Mouse (Mus musculus): ENCODE results near the gene Zfp961. TPM values are rescaled to one million over a fixed set of nuclear protein-coding genes. Genes with fewer than 3 reads are reported as not detected.

Zfp961 gene
- polyA plus RNA-seq, 1 experiment from 2014 or later, result 16.2 TPM

DNA sequence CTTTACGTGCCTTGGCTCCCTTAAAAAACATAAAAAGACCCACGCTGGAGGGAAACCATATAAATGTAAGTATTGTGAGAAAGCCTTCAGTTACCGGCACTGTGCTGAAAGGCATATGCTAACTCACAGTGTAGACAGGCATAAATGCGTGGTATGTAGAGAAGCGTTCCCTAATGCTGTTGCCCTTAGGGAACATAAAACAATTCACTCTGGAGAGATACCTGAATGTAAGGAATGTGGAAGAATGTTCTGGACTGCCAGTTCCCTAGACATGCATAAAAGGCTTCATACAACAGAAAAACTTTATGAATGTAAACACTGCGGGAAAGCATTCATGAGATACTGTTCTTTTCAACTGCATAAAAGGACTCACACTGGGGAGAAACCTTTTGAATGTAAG lies 17.3 kb downstream of the Zfp961 start:
- 84% methylated on average over 6 of the region's 6 CpGs for WGBS
- H3K9ac ChIP-seq (ENCODE audit: low read depth, low read length), result no peak overlapping the region
- H3K4me3 ChIP-seq (ENCODE audit: low read depth, low read length), result no peak overlapping the region
- H3K36me3 ChIP-seq (ENCODE audit: control insufficient read depth, insufficient read depth, low read length), result peaks cover 56% of the 10 kb centered on the region
- peaks cover 14% of the 10 kb centered on the region; the same call in 1 of the 2 replicates for H3K9me3 ChIP-seq (ENCODE audit: control insufficient read depth, low read length)
- no peaks in the 10 kb centered on the region for H3K27me3 ChIP-seq (replicated peaks; ENCODE audit: control insufficient read depth, insufficient read depth, low read length)
- no peak overlapping the region for H3K27ac ChIP-seq (replicated peaks; ENCODE audit: low read depth, low read length)
- DNase-seq (ENCODE audit: low spot score) (no peak), ATAC-seq (ENCODE audit: low read depth) (no peak)
- no peak overlapping the region for H3K4me2 ChIP-seq (ENCODE audit: low read depth, low read length)
- H3K4me1 ChIP-seq (ENCODE audit: control insufficient read depth, insufficient read depth, low read length), result no peaks in the 10 kb centered on the region

DNA sequence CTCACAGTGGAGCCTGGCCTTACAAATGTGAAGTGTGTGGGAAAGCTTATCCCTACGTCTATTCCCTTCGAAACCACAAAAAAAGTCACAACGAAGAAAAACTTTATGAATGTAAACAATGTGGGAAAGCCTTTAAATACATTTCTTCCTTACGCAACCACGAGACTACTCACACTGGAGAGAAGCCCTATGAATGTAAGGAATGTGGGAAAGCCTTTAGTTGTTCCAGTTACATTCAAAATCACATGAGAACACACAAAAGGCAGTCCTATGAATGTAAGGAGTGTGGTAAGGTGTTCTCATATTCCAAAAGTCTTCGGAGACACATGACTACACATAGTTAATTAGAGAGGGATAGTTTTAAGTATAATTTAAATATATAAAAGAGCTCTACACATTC lies 17.8 kb downstream of the Zfp961 start:
- Histone ChIP-seq H3K4me1 (ENCODE audit: control insufficient read depth, insufficient read depth, low read length) (no peaks in the 10 kb centered on the region), H3K4me3 (ENCODE audit: low read depth, low read length) (no peak overlapping the region), H3K27me3 (replicated peaks; ENCODE audit: control insufficient read depth, insufficient read depth, low read length) (no peaks in the 10 kb centered on the region), H3K27ac (replicated peaks; ENCODE audit: low read depth, low read length) (no peak overlapping the region), H3K4me2 (ENCODE audit: low read depth, low read length) (no peak overlapping the region), H3K9me3 (ENCODE audit: control insufficient read depth, low read length) (peaks cover 14% of the 10 kb centered on the region; the same call in 1 of the 2 replicates), H3K9ac (ENCODE audit: low read depth, low read length) (no peak overlapping the region), H3K36me3 (ENCODE audit: control insufficient read depth, insufficient read depth, low read length) (peaks cover 56% of the 10 kb centered on the region)
- DNase-seq (ENCODE audit: low spot score), result peak; percentile 9
- WGBS, result 83% methylated on average over 6 of the region's 6 CpGs
- no peak for ATAC-seq (ENCODE audit: low read depth)

GRCm38 (mm10) chr8:71971945-71972344 lies 21.1 kb downstream of the Zfp961 start:
- Histone ChIP-seq H3K36me3 (ENCODE audit: control insufficient read depth, insufficient read depth, low read length) (peaks cover 31% of the 10 kb centered on the region), H3K4me2 (ENCODE audit: low read depth, low read length) (no peak overlapping the region), H3K9me3 (ENCODE audit: control insufficient read depth, low read length) (peaks cover 8% of the 10 kb centered on the region; the same call in 1 of the 2 replicates), H3K4me1 (ENCODE audit: control insufficient read depth, insufficient read depth, low read length) (no peaks in the 10 kb centered on the region), H3K27me3 (replicated peaks; ENCODE audit: control insufficient read depth, insufficient read depth, low read length) (no peaks in the 10 kb centered on the region), H3K27ac (replicated peaks; ENCODE audit: low read depth, low read length) (no peak overlapping the region), H3K9ac (ENCODE audit: low read depth, low read length) (no peak overlapping the region), H3K4me3 (ENCODE audit: low read depth, low read length) (no peak overlapping the region)
- DNase-seq (ENCODE audit: low spot score) (no peak), ATAC-seq (ENCODE audit: low read depth) (no peak)
- WGBS, result 77% methylated on average over 1 of the region's 1 CpGs

DNA sequence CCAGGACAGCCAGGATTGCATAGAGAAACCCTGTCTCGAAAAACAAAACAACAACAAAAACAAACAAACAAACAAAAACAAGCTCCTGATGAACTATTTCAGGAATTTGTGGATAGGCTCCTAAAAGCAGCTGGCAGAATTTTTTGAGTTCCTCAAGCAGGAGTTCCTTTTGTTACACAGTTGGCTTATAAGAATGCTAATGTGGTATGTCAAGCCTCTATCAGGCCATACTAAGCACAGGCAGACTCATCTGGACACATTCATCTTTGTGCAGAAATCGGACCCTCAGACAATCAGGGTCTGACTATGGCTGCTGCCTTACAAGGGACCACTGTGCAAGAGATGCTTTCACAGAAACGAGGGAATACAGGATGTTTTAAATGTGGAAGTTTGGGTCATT lies 23.4 kb downstream of the Zfp961 start:
- ATAC-seq (ENCODE audit: low read depth), result no peak

DNA sequence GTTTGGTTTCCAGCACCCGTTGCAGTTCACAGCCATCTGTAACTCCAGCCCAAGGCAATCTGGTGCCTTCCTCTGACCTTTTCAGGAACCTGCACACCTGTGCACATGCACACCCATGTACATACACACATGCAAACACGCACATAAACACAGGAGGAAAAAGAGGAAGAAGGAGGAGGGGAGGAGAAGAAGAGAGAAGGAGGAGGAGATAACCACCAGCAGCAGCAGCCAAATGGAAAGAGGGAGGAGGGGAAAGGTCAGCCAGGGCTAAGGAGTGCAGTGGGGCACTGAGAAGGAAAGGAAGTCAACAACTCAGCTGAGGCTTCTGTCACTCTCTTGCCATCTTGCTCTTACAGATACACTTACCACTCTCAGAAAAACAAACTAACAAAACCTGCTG lies 30.2 kb downstream of the Zfp961 start:
- WGBS, result 63% methylated on average over 2 of the region's 2 CpGs

More for the DNA sequence above, 23.4 kb downstream of the Zfp961 start:
- DNase-seq (ENCODE audit: low spot score), result no peak
- Histone ChIP-seq H3K4me3 (ENCODE audit: low read depth, low read length) (no peak overlapping the region), H3K36me3 (ENCODE audit: control insufficient read depth, insufficient read depth, low read length) (peaks cover 8% of the 10 kb centered on the region), H3K9me3 (ENCODE audit: control insufficient read depth, low read length) (no peaks in the 10 kb centered on the region), H3K4me1 (ENCODE audit: control insufficient read depth, insufficient read depth, low read length) (no peaks in the 10 kb centered on the region), H3K27ac (replicated peaks; ENCODE audit: low read depth, low read length) (no peak overlapping the region), H3K27me3 (replicated peaks; ENCODE audit: control insufficient read depth, insufficient read depth, low read length) (no peaks in the 10 kb centered on the region), H3K4me2 (ENCODE audit: low read depth, low read length) (no peak overlapping the region), H3K9ac (ENCODE audit: low read depth, low read length) (no peak overlapping the region)
- 80% methylated on average over 3 of the region's 3 CpGs for WGBS

DNA sequence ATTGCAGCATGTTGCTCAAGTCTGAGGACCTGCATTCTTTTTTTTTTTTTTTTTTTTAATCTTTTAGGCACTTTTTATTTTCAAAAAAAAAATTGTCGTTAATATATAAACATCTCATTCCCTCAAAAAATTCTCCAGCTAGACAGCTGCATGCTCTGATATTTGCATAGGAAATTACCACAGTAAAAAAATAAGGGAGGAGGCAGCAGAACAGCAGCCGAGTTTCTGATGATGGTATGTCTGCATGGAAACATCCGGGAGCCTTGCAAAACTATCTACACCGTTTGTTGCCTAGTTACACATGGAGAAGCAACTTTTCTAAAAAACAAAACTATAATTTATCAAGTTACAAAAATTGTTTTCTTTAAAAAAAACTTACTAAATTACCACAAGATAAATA lies 30.6 kb downstream of the Zfp961 start:
- Histone ChIP-seq H3K9ac (ENCODE audit: low read depth, low read length) (no peak overlapping the region), H3K9me3 (ENCODE audit: control insufficient read depth, low read length) (no peaks in the 10 kb centered on the region), H3K4me1 (ENCODE audit: control insufficient read depth, insufficient read depth, low read length) (no peaks in the 10 kb centered on the region), H3K27me3 (replicated peaks; ENCODE audit: control insufficient read depth, insufficient read depth, low read length) (no peaks in the 10 kb centered on the region), H3K4me3 (ENCODE audit: low read depth, low read length) (no peak overlapping the region), H3K4me2 (ENCODE audit: low read depth, low read length) (no peak overlapping the region), H3K27ac (replicated peaks; ENCODE audit: low read depth, low read length) (no peak overlapping the region), H3K36me3 (ENCODE audit: control insufficient read depth, insufficient read depth, low read length) (no peaks in the 10 kb centered on the region)
- 74% methylated on average over 4 of the region's 4 CpGs for WGBS
- DNase-seq (ENCODE audit: low spot score) (no peak), ATAC-seq (ENCODE audit: low read depth) (no peak)

More for the DNA sequence above, 30.2 kb downstream of the Zfp961 start:
- DNase-seq (ENCODE audit: low spot score), result no peak
- Histone ChIP-seq H3K4me2 (ENCODE audit: low read depth, low read length) (no peak overlapping the region), H3K4me3 (ENCODE audit: low read depth, low read length) (no peak overlapping the region), H3K9ac (ENCODE audit: low read depth, low read length) (no peak overlapping the region), H3K9me3 (ENCODE audit: control insufficient read depth, low read length) (no peaks in the 10 kb centered on the region), H3K27ac (replicated peaks; ENCODE audit: low read depth, low read length) (no peak overlapping the region), H3K4me1 (ENCODE audit: control insufficient read depth, insufficient read depth, low read length) (no peaks in the 10 kb centered on the region), H3K27me3 (replicated peaks; ENCODE audit: control insufficient read depth, insufficient read depth, low read length) (no peaks in the 10 kb centered on the region), H3K36me3 (ENCODE audit: control insufficient read depth, insufficient read depth, low read length) (no peaks in the 10 kb centered on the region)
- ATAC-seq (ENCODE audit: low read depth), result no peak

GRCm38 (mm10) chr8:71984601-71985000 lies 33.8 kb downstream of the Zfp961 start:
- peak; percentile 30 for DNase-seq (ENCODE audit: low spot score)
- H3K27ac ChIP-seq (replicated peaks; ENCODE audit: low read depth, low read length), result no peak overlapping the region
- H3K4me2 ChIP-seq (ENCODE audit: low read depth, low read length), result no peak overlapping the region
- H3K9me3 ChIP-seq (ENCODE audit: control insufficient read depth, low read length), result no peaks in the 10 kb centered on the region
- WGBS, result 48% methylated on average over 4 of the region's 4 CpGs
- H3K36me3 ChIP-seq (ENCODE audit: control insufficient read depth, insufficient read depth, low read length), result no peaks in the 10 kb centered on the region
- H3K27me3 ChIP-seq (replicated peaks; ENCODE audit: control insufficient read depth, insufficient read depth, low read length), result no peaks in the 10 kb centered on the region
- ATAC-seq (ENCODE audit: low read depth), result no peak
- H3K4me3 ChIP-seq (ENCODE audit: low read depth, low read length), result no peak overlapping the region
- H3K4me1 ChIP-seq (ENCODE audit: control insufficient read depth, insufficient read depth, low read length), result no peaks in the 10 kb centered on the region
- no peak overlapping the region for H3K9ac ChIP-seq (ENCODE audit: low read depth, low read length)

GRCm38 (mm10) chr8:71988110-71988866 lies 37.5 kb downstream of the Zfp961 start:
- 21% methylated on average over 24 of the region's 24 CpGs for WGBS
- peak overlapping the region; percentile 66 for H3K9ac ChIP-seq (ENCODE audit: low read depth, low read length)

More at GRCm38 (mm10) chr8:71988110-71988866, 37.5 kb downstream of the Zfp961 start:
- H3K36me3 ChIP-seq (ENCODE audit: control insufficient read depth, insufficient read depth, low read length), result no peaks in the 10 kb centered on the region
- DNase-seq (ENCODE audit: low spot score) (peak; percentile 75), ATAC-seq (ENCODE audit: low read depth) (peak; percentile 90; the same call in 1 of the 2 replicates)
- peak overlapping the region; percentile 48 for H3K4me3 ChIP-seq (ENCODE audit: low read depth, low read length)
- H3K4me2 ChIP-seq (ENCODE audit: low read depth, low read length), result peak overlapping the region; percentile 66
- no peaks in the 10 kb centered on the region for H3K4me1 ChIP-seq (ENCODE audit: control insufficient read depth, insufficient read depth, low read length)
- no peak overlapping the region for H3K27ac ChIP-seq (replicated peaks; ENCODE audit: low read depth, low read length)
- H3K9me3 ChIP-seq (ENCODE audit: control insufficient read depth, low read length), result no peaks in the 10 kb centered on the region
- no peaks in the 10 kb centered on the region for H3K27me3 ChIP-seq (replicated peaks; ENCODE audit: control insufficient read depth, insufficient read depth, low read length)

All from embryonic facial prominence, embryonic 14.5 days (tissue).